Comparison of ENCODE assay signal across 13 mouse cellular contexts in genomic region chr13:84514981-84515510, GRCm38 (mm10).
DNase-seq lines count a peak whose midpoint lies in the region; ATAC-seq and TF ChIP-seq lines count a peak whose summit lies in the region.
"Had no signal": no experiment of that assay in that cellular context is flagged by ENCODE, and none has a peak within 500 bp of the region (broad histone marks: within the 10 kb centered on the region; RNA-seq: fewer than 3 reads in every experiment).

No protein-coding gene starts in this region.

- no peak overlapping the region for H3K4me2 ChIP-seq in hindbrain, embryonic 16.5 days (ENCODE audit: low read length)
- H3K4me2 ChIP-seq in limb, embryonic 15.5 days: no peak overlapping the region
- H3K4me2 ChIP-seq: midbrain, embryonic 12.5 days had no signal

- DNase-seq in adrenal gland, postnatal 10 days: peak; percentile 13
- DNase-seq in adrenal gland, postnatal 25 days: no peak
- DNase-seq in R1 (ENCODE audit: low read depth, low spot score): peak; percentile 1
- no peak for DNase-seq in urinary bladder, adult 2 months (ENCODE audit: low spot score)
- DNase-seq in layer of hippocampus, adult 9-11 months: no peak
- DNase-seq in cerebellum, adult 2 months: no peak
- DNase-seq: gastrocnemius, adult 2 months; spleen, adult 18-20 months; thymus, postnatal 25 days had no signal

- H3K4me3 ChIP-seq in hindbrain, embryonic 16.5 days (ENCODE audit: low read length): no peak overlapping the region
- H3K4me3 ChIP-seq in limb, embryonic 15.5 days: no peak overlapping the region
- no peak overlapping the region for H3K4me3 ChIP-seq in cerebellum, adult 2 months (replicated peaks; ENCODE audit: insufficient read depth, low read depth, low read length)
- H3K4me3 ChIP-seq: gastrocnemius, adult 2 months; midbrain, embryonic 12.5 days had no signal

- 0 out of 2 replicates have a peak, but pooled peaks have one; percentile 50 for ATAC-seq in hindbrain, embryonic 16.5 days
- ATAC-seq in limb, embryonic 15.5 days (ENCODE audit: insufficient number of reproducible peaks, low FRiP score, low TSS enrichment, low read depth): 0 out of 2 replicates have a peak, but pooled peaks have one; percentile 48

- no peaks in the 10 kb centered on the region for H3K4me1 ChIP-seq in hindbrain, embryonic 16.5 days (ENCODE audit: control insufficient read depth, insufficient read depth, low read depth, low read length)
- no peaks in the 10 kb centered on the region for H3K4me1 ChIP-seq in limb, embryonic 15.5 days
- no peaks in the 10 kb centered on the region for H3K4me1 ChIP-seq in cerebellum, adult 2 months (ENCODE audit: control insufficient read depth, insufficient read depth, low read length)
- H3K4me1 ChIP-seq: midbrain, embryonic 12.5 days had no signal

- H3K36me3 ChIP-seq in hindbrain, embryonic 16.5 days (ENCODE audit: control insufficient read depth, insufficient read depth, low read length): no peaks in the 10 kb centered on the region
- no peaks in the 10 kb centered on the region for H3K36me3 ChIP-seq in limb, embryonic 15.5 days
- H3K36me3 ChIP-seq: G1E; midbrain, embryonic 12.5 days had no signal

- no peak overlapping the region for H3K9ac ChIP-seq in hindbrain, embryonic 16.5 days (ENCODE audit: low read depth, low read length)
- no peak overlapping the region for H3K9ac ChIP-seq in limb, embryonic 15.5 days
- H3K9ac ChIP-seq: midbrain, embryonic 12.5 days had no signal

- no peaks in the 10 kb centered on the region for H3K27me3 ChIP-seq in hindbrain, embryonic 16.5 days (replicated peaks; ENCODE audit: control insufficient read depth, insufficient read depth, low read length)
- H3K27me3 ChIP-seq in limb, embryonic 15.5 days: no peaks in the 10 kb centered on the region
- no peaks in the 10 kb centered on the region for H3K27me3 ChIP-seq in cerebellum, adult 2 months (ENCODE audit: control insufficient read depth, insufficient read depth, low read length)
- H3K27me3 ChIP-seq: midbrain, embryonic 12.5 days had no signal

- TF ChIP-seq CTCF in cerebellum, adult 2 months (IDR thresholded peaks at IDR 0.05; ENCODE audit: borderline replicate concordance, insufficient read depth, low read depth, low read length): no peak

- no peak overlapping the region for H3K27ac ChIP-seq in hindbrain, embryonic 16.5 days (ENCODE audit: low read depth, low read length)
- H3K27ac ChIP-seq in limb, embryonic 15.5 days: no peak overlapping the region
- no peak overlapping the region for H3K27ac ChIP-seq in cerebellum, adult 2 months (ENCODE audit: insufficient read depth, low read length)
- H3K27ac ChIP-seq: gastrocnemius, adult 2 months; midbrain, embryonic 12.5 days had no signal

- no peak for TF ChIP-seq POLR2A in cerebellum, adult 2 months (IDR thresholded peaks at IDR 0.05; ENCODE audit: borderline replicate concordance, insufficient read depth, low read length)

- H3K9me3 ChIP-seq in hindbrain, embryonic 16.5 days (ENCODE audit: control insufficient read depth, low read length): no peaks in the 10 kb centered on the region
- no peaks in the 10 kb centered on the region for H3K9me3 ChIP-seq in limb, embryonic 15.5 days
- H3K9me3 ChIP-seq: G1E; midbrain, embryonic 12.5 days had no signal

- WGBS in hindbrain, embryonic 16.5 days: 31% methylated on average over 2 of the region's 2 CpGs
- 9% methylated on average over 2 of the region's 2 CpGs for WGBS in limb, embryonic 15.5 days
- WGBS in cerebellum, adult 2 months: 67% methylated on average over 2 of the region's 2 CpGs

Comparison
In these comparisons a context has a peak if more than half of its experiments do, and no peak if none do; other contexts are left out.
1. DNase-seq: peak in adrenal gland, postnatal 10 days (single experiment) and R1 (single experiment); none in adrenal gland, postnatal 25 days (single experiment), urinary bladder, adult 2 months (single experiment), layer of hippocampus, adult 9-11 months (single experiment) and cerebellum, adult 2 months (0 of 2).